In the genomic region with DNA sequence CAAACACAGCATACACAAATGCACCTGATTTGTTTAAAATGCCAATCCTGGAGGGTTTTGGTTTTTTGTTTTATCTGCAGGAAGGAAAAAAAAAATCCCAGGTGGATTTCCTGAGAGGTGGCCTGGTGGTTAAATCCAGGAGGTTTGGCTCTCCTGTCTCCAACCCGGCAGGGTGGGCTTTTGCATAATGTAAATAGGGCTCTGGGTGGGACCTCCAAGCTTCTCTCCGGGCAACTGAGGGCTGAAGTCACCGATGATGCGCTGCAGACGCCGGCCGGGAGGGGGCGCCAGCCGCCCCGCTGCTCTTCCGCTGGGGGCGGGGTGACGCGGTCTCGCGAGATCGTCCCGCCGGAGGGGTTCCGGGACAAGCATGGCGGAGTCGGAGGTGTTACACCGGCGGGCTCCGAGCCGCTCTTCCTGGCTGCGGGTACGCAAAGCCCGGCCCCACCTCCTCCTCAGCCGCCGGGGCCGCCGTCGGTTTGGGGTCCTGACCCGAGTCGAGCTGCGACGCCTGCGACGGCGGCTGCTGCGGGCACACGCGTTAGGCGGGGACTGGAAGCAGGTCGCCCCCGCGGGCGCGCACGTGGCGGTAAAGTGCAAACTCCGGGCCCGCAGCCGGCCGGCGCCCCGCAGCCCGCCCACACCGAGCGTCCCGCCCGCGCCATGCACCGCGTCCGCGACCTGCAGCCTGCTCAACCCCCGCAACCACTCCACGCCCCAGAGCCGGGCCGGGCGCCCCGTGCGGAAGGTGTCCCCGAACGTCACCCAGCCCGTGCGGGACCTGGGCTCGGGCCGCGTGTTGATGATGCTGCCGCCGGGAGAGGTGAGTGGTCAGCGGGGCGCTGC, we compare ENCODE assay signal across 8 mouse cellular contexts. TPM values are rescaled to one million over a fixed set of nuclear protein-coding genes. Genes with fewer than 3 reads are reported as not detected.
DNase-seq lines count a peak whose midpoint lies in the region; ATAC-seq lines count a peak whose summit lies in the region.

A gene (plus strand): TSS at position 337 of the 846 bp plus-strand sequence.

- H3K9me3 ChIP-seq in heart, embryonic 13.5 days = no peaks in the 10 kb centered on the region
- no peaks in the 10 kb centered on the region for H3K9me3 ChIP-seq in liver, embryonic 12.5 days (replicated peaks)
- H3K9me3 ChIP-seq in stomach, embryonic 15.5 days = no peaks in the 10 kb centered on the region

- H3K4me3 ChIP-seq in heart, embryonic 13.5 days = peak within 1 kb of the TSS; percentile 90
- H3K4me3 ChIP-seq in liver, embryonic 12.5 days = peak within 1 kb of the TSS; percentile 99
- peak within 1 kb of the TSS; percentile 98 for H3K4me3 ChIP-seq in stomach, embryonic 15.5 days (replicated peaks)

- peaks cover 14% of the 10 kb centered on the region for H3K4me1 ChIP-seq in heart, embryonic 13.5 days
- peaks cover 34% of the 10 kb centered on the region for H3K4me1 ChIP-seq in liver, embryonic 12.5 days
- peaks cover 13% of the 10 kb centered on the region; the same call in 1 of the 2 replicates for H3K4me1 ChIP-seq in stomach, embryonic 15.5 days

- peak within 1 kb of the TSS; percentile 90 for H3K9ac ChIP-seq in heart, embryonic 13.5 days
- peak within 1 kb of the TSS; percentile 94 for H3K9ac ChIP-seq in liver, embryonic 12.5 days
- H3K9ac ChIP-seq in stomach, embryonic 15.5 days = peak within 1 kb of the TSS; percentile 86

- peak within 1 kb of the TSS; percentile 99 for H3K4me2 ChIP-seq in heart, embryonic 13.5 days
- H3K4me2 ChIP-seq in liver, embryonic 12.5 days = peak within 1 kb of the TSS; percentile 93
- peak within 1 kb of the TSS; percentile 84 for H3K4me2 ChIP-seq in stomach, embryonic 15.5 days

- peak; percentile 89 for ATAC-seq in erythroid progenitor cell, adult 5-6 weeks (replicated peaks; ENCODE audit: low FRiP score, poor library complexity, severe bottlenecking)
- ATAC-seq in heart, embryonic 13.5 days (ENCODE audit: extremely low read depth, insufficient number of reproducible peaks, low FRiP score, low TSS enrichment) = peak; percentile 82
- ATAC-seq in liver, embryonic 12.5 days = peak; percentile 85
- ATAC-seq in stomach, embryonic 15.5 days (ENCODE audit: insufficient read depth, low FRiP score, low read depth) = peak; percentile 87

- peaks cover 33% of the 10 kb centered on the region for H3K36me3 ChIP-seq in heart, embryonic 13.5 days
- H3K36me3 ChIP-seq in liver, embryonic 12.5 days = peaks cover 33% of the 10 kb centered on the region
- H3K36me3 ChIP-seq in stomach, embryonic 15.5 days = peaks cover 31% of the 10 kb centered on the region

- peak; percentile 93 for DNase-seq in CD4-positive helper T cell, adult 2 months (ENCODE audit: low read depth, low spot score)
- peak; percentile 72 for DNase-seq in brain, embryonic 18.5 days (ENCODE audit: low read depth, low spot score)
- peak; percentile 97 for DNase-seq in kidney, postnatal 10 days
- peak; percentile 91 to 94 for DNase-seq in natural killer cell, adult 2 months (ENCODE audit: low spot score in 2 of 2)

- under 1% methylated on average over 83 of the region's 86 CpGs for WGBS in heart, embryonic 13.5 days
- WGBS in liver, embryonic 12.5 days (ENCODE audit: insufficient replicate concordance) = under 1% methylated on average over 59 of the region's 86 CpGs
- WGBS in stomach, embryonic 15.5 days = under 1% methylated on average over 70 of the region's 86 CpGs

- no peak within 1 kb of the TSS for H3K27ac ChIP-seq in heart, embryonic 13.5 days (replicated peaks)
- peak within 1 kb of the TSS; percentile 79 for H3K27ac ChIP-seq in liver, embryonic 12.5 days
- H3K27ac ChIP-seq in stomach, embryonic 15.5 days = no peak within 1 kb of the TSS

- H3K27me3 ChIP-seq in heart, embryonic 13.5 days (replicated peaks) = no peaks in the 10 kb centered on the region
- no peaks in the 10 kb centered on the region for H3K27me3 ChIP-seq in liver, embryonic 12.5 days (replicated peaks)
- H3K27me3 ChIP-seq in stomach, embryonic 15.5 days (replicated peaks) = no peaks in the 10 kb centered on the region

RNA-seq across cellular contexts. Expression of the gene that starts here (rescaled TPM):
- 7.1 and 10.1 TPM in 2 replicates for total RNA-seq in erythroid progenitor cell, adult 5-6 weeks (2015; ENCODE audit: low replicate concordance)
- 4.9 and 5.0 TPM in 2 replicates for total RNA-seq in erythroid progenitor cell, adult 5-6 weeks (2017; ENCODE audit: low replicate concordance)
- polyA plus RNA-seq in heart, embryonic 13.5 days (2015; fragmentation: Nextera tagmentation; extraction: Ambion mirVana) = 17.2 and 18.1 TPM in 2 replicates
- 42.3 and 44.0 TPM in 2 replicates for polyA plus RNA-seq in liver, embryonic 12.5 days (2016; fragmentation: Nextera tagmentation; extraction: Ambion mirVana)
- 30.8 and 32.9 TPM in 2 replicates for polyA plus RNA-seq in stomach, embryonic 15.5 days (2015; fragmentation: Nextera tagmentation; extraction: Ambion mirVana)
